Mouse (Mus musculus) midbrain, embryonic 13.5 days (tissue): ENCODE measurements around the gene Sprr3. TPM values are rescaled to one million over a fixed set of nuclear protein-coding genes. Genes with fewer than 3 reads are reported as not detected.

ENCODE experiments used
- ATAC-seq: fragments of 200-750 bp; cut with Nextera tagmentation; 2 replicates; pipeline ENCODE4 v1.8.0; 2017; ENCODE audit warnings: mild to moderate bottlenecking, moderate TSS enrichment, moderate library complexity
- H3K27ac ChIP-seq: fragments of 300-500 bp; sonication (generic); 2 replicates; pipeline ENCODE4 v1.5.1; 2015; ENCODE audit warnings: inconsistent platforms, mild to moderate bottlenecking, moderate library complexity
- H3K27me3 ChIP-seq: fragments of 300-500 bp; sonication (generic); 2 replicates; pipeline ENCODE4 v1.6.1; 2015; ENCODE audit warnings: mild to moderate bottlenecking, inconsistent platforms
- H3K36me3 ChIP-seq: fragments of 300-500 bp; sonication (generic); 2 replicates; pipeline ENCODE4 v1.6.1; 2015; ENCODE audit warnings: mild to moderate bottlenecking, inconsistent platforms
- H3K4me1 ChIP-seq: fragments of 300-500 bp; sonication (generic); replicated peaks from 2 replicates; pipeline ENCODE4 v1.6.1; 2015; ENCODE audit warnings: inconsistent platforms
- H3K4me2 ChIP-seq: fragments of 300-500 bp; sonication (generic); replicated peaks from 2 replicates; pipeline ENCODE4 v1.6.1; 2015; ENCODE audit warnings: moderate library complexity, mild to moderate bottlenecking, inconsistent platforms
- H3K4me3 ChIP-seq: fragments of 300-500 bp; sonication (generic); replicated peaks from 2 replicates; pipeline ENCODE4 v1.5.1; 2015; ENCODE audit warnings: mild to moderate bottlenecking, inconsistent platforms
- H3K9ac ChIP-seq: fragments of 300-500 bp; sonication (generic); replicated peaks from 2 replicates; pipeline ENCODE4 v1.6.1; 2015; ENCODE audit warnings: mild to moderate bottlenecking, inconsistent platforms
- H3K9me3 ChIP-seq: fragments of 300-500 bp; sonication (generic); 2 replicates; pipeline ENCODE4 v1.6.1; 2016; ENCODE audit warnings: mild to moderate bottlenecking, inconsistent platforms
- WGBS: fragments of 180-500 bp; shearing (Covaris S2); methylation state at CpG from one replicate; pipeline ENCODE4 v1.1.7; 2015; 5-methylcytosine and 5-hydroxymethylcytosine counted together
- polyA plus RNA-seq: library from polyadenylated mRNA; unstranded; fragments of >200 nt; fragmentation: Nextera tagmentation; extraction: Ambion mirVana; gene quantifications from 2 replicates; pipeline ENCODE4 v1.2.1, GENCODE M21; 2015

Sprr3 gene
- polyA plus RNA-seq, 1 experiment from 2014 or later: not detected

- Histone ChIP-seq H3K27ac (no peak within 1 kb of the TSS), H3K4me2 (no peak within 1 kb of the TSS), H3K36me3 (no peaks in the 10 kb centered on the region), H3K9me3 (no peaks in the 10 kb centered on the region), H3K4me3 (no peak within 1 kb of the TSS), H3K27me3 (no peaks in the 10 kb centered on the region), H3K4me1 (no peaks in the 10 kb centered on the region), H3K9ac (no peak within 1 kb of the TSS)
- ATAC-seq: no peak
- WGBS: 94% methylated on average over 3 of the region's 3 CpGs
Measured at GRCm38 (mm10) chr3:92438689-92439088, 19.8 kb downstream of the Sprr3 start, which contains the start of gene Sprr1b. Gene Sprr1b, minus strand, starts transcription at chr3:92438789.

GRCm38 (mm10) chr3:92432282-92432681 is 26.2 kb downstream of the Sprr3 start, which contains the start of gene Sprr2k:
Gene Sprr2k, plus strand, starts transcription at chr3:92432582.
- no peak within 1 kb of the TSS for H3K4me2 ChIP-seq
- H3K36me3 ChIP-seq: no peaks in the 10 kb centered on the region
- H3K27ac ChIP-seq: no peak within 1 kb of the TSS
- no peak within 1 kb of the TSS for H3K9ac ChIP-seq
- no peak for ATAC-seq
- H3K4me1 ChIP-seq: no peaks in the 10 kb centered on the region
- no peak within 1 kb of the TSS for H3K4me3 ChIP-seq
- H3K27me3 ChIP-seq: no peaks in the 10 kb centered on the region
- H3K9me3 ChIP-seq: no peaks in the 10 kb centered on the region
- WGBS: 93% methylated on average over 2 of the region's 2 CpGs

DNA sequence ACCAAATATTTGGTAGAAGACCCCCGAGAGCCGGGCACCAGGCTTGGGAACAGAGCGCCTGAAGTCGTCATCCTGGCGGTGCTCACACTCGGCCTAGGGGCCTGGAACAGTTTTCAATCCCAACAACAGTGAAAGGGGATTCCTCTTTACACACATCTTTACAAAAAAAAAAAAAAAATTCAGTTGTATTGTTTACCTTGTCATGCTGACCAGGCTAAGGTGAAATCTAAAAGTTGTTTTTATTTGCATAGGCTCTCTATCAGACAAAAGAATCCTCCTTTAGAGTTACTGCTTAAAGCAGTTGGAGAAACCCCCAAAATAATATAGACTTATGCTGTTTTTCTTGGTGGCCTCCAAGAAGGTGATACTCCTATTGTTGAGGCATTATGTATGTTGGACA is 29.2 kb downstream of the Sprr3 start, which contains the start of gene Gm9774:
TSS of gene Gm9774 (minus strand) at position 101 of the 400 bp plus-strand sequence.
- Histone ChIP-seq H3K27me3 (no peaks in the 10 kb centered on the region), H3K4me1 (no peaks in the 10 kb centered on the region), H3K27ac (no peak within 1 kb of the TSS), H3K4me3 (no peak within 1 kb of the TSS), H3K9me3 (no peaks in the 10 kb centered on the region), H3K36me3 (no peaks in the 10 kb centered on the region), H3K4me2 (no peak within 1 kb of the TSS), H3K9ac (no peak within 1 kb of the TSS)
- WGBS: 94% methylated on average over 6 of the region's 6 CpGs
- no peak for ATAC-seq

DNA sequence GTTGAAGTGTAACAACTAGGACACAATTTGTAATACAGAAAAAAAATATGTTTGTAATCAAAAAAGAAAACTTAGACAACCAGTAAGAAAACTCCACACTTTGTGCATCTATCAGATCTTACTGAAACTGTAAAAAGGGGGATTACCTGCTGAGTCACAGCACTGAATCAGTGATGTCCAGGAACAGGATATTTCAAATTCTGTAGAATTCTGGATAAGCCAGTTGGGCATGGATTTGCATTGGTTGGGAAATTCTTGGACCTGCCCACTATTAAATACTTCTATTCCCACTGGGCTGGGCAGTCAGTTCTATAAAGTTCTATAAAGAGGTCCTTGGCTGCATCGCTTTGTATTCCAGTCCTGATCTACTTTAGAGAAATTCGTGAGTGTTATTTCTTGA is 40.7 kb downstream of the Sprr3 start, which contains the start of gene Sprr2j-ps:
TSS of gene Sprr2j-ps (plus strand) at position 301 of the 400 bp plus-strand sequence.
- Histone ChIP-seq H3K4me3 (no peak within 1 kb of the TSS), H3K4me2 (no peak within 1 kb of the TSS), H3K27me3 (no peaks in the 10 kb centered on the region), H3K27ac (no peak within 1 kb of the TSS), H3K9me3 (no peaks in the 10 kb centered on the region), H3K36me3 (no peaks in the 10 kb centered on the region), H3K4me1 (no peaks in the 10 kb centered on the region), H3K9ac (no peak within 1 kb of the TSS)
- WGBS: 96% methylated on average over 2 of the region's 2 CpGs
- no peak for ATAC-seq

GRCm38 (mm10) chr3:92407691-92408090 is 50.8 kb downstream of the Sprr3 start, which contains the start of gene Sprr2i:
Gene Sprr2i, plus strand, starts transcription at chr3:92407991.
- Histone ChIP-seq H3K9ac (no peak within 1 kb of the TSS), H3K27ac (no peak within 1 kb of the TSS), H3K4me1 (no peaks in the 10 kb centered on the region), H3K4me2 (no peak within 1 kb of the TSS), H3K27me3 (no peaks in the 10 kb centered on the region), H3K9me3 (no peaks in the 10 kb centered on the region), H3K4me3 (no peak within 1 kb of the TSS), H3K36me3 (no peaks in the 10 kb centered on the region)
- no peak for ATAC-seq
- WGBS: 94% methylated on average over 2 of the region's 2 CpGs

Other genes starting within 250 kb of the Sprr3 start
- gene Sprr2a1, start 242.9 kb downstream of the Sprr3 start, polyA plus RNA-seq: not detected in 2 replicates
- gene Sprr2a2, start 242.8 kb downstream of the Sprr3 start, polyA plus RNA-seq: not detected in 2 replicates
- gene Sprr2a3, start 173.3 kb downstream of the Sprr3 start, polyA plus RNA-seq: not detected in 2 replicates
- not detected in 2 replicates for gene Sprr2b, start 142.1 kb downstream of the Sprr3 start, polyA plus RNA-seq
- not detected in 2 replicates for gene Sprr2d, start 119.6 kb downstream of the Sprr3 start, polyA plus RNA-seq
- not detected in 2 replicates for gene Sprr2e, start 106.6 kb downstream of the Sprr3 start, polyA plus RNA-seq
- gene Sprr2f, start 93.5 kb downstream of the Sprr3 start, polyA plus RNA-seq: not detected in 2 replicates
- gene Sprr2h, start 73.0 kb downstream of the Sprr3 start, polyA plus RNA-seq: not detected in 2 replicates
- not detected in 2 replicates for gene Sprr2i, start 50.7 kb downstream of the Sprr3 start, polyA plus RNA-seq
- not detected in 2 replicates for gene Sprr2j-ps, start 40.6 kb downstream of the Sprr3 start, polyA plus RNA-seq
- 9.8 and 12.0 TPM in 2 replicates for gene Gm9774, start 29.3 kb downstream of the Sprr3 start, polyA plus RNA-seq
- not detected in 2 replicates for gene Sprr2k, start 26.1 kb downstream of the Sprr3 start, polyA plus RNA-seq
- gene Sprr1b, start 19.9 kb downstream of the Sprr3 start, polyA plus RNA-seq: not detected in 2 replicates
- not detected in 2 replicates for gene Sprr1a, start 27.2 kb upstream of the Sprr3 start, polyA plus RNA-seq
- not detected in 2 replicates for gene Sprr4, start 41.8 kb upstream of the Sprr3 start, polyA plus RNA-seq
- not detected in 2 replicates for gene 2310046K23Rik, start 75.8 kb upstream of the Sprr3 start, polyA plus RNA-seq
- gene Ivl, start 115.0 kb upstream of the Sprr3 start, polyA plus RNA-seq: not detected in 2 replicates
- not detected in 2 replicates for gene Smcp, start 130.3 kb upstream of the Sprr3 start, polyA plus RNA-seq
- gene 2210017I01Rik, start 148.8 kb upstream of the Sprr3 start, polyA plus RNA-seq: not detected in 2 replicates
- not detected in 2 replicates for gene Lce6a, start 162.9 kb upstream of the Sprr3 start, polyA plus RNA-seq
- not detected in 2 replicates for gene Lce1a1, start 189.6 kb upstream of the Sprr3 start, polyA plus RNA-seq
- not detected in 2 replicates for gene Lce1b, start 198.2 kb upstream of the Sprr3 start, polyA plus RNA-seq
- gene Lce1a2, start 211.6 kb upstream of the Sprr3 start, polyA plus RNA-seq: not detected in 2 replicates
- gene Lce1c, start 220.5 kb upstream of the Sprr3 start, polyA plus RNA-seq: not detected in 2 replicates
- not detected in 2 replicates for gene Lce1d, start 228.5 kb upstream of the Sprr3 start, polyA plus RNA-seq